Mouse (Mus musculus): ENCODE results near the gene Cbr4. TPM values are rescaled to one million over a fixed set of nuclear protein-coding genes. Genes with fewer than 3 reads are reported as not detected.

Cbr4 gene
- polyA plus RNA-seq, 2 experiments = 17.4 to 32.3 TPM

GRCm38 (mm10) chr8:61502277-61502676, 14.7 kb downstream of the Cbr4 start:
- Histone ChIP-seq H3K27ac (replicated peaks; ENCODE audit: low read depth, low read length) (no peak overlapping the region), H3K36me3 (ENCODE audit: control insufficient read depth, insufficient read depth, low read length) (peaks cover 9% of the 10 kb centered on the region; the same call in 1 of the 2 replicates), H3K4me1 (ENCODE audit: control insufficient read depth, insufficient read depth, low read length) (no peaks in the 10 kb centered on the region), H3K4me3 (replicated peaks; ENCODE audit: low read length) (no peak overlapping the region), H3K9me3 (ENCODE audit: control insufficient read depth, low read length) (no peaks in the 10 kb centered on the region), H3K9ac (ENCODE audit: low read depth, low read length, severe bottlenecking) (no peak overlapping the region), H3K27me3 (ENCODE audit: control insufficient read depth, insufficient read depth, low read length) (no peaks in the 10 kb centered on the region), H3K4me2 (replicated peaks; ENCODE audit: low read depth, low read length, severe bottlenecking) (no peak overlapping the region)
- TF ChIP-seq POLR2A (IDR thresholded peaks at IDR 0.05; ENCODE audit: borderline replicate concordance, extremely low read depth, insufficient read depth, insufficient read length) = no peak
- no peak for DNase-seq (ENCODE audit: low spot score)
- ATAC-seq (ENCODE audit: low FRiP score, low read depth) = no peak

GRCm38 (mm10) chr8:61515110-61515930, 27.8 kb downstream of the Cbr4 start:
- no peaks in the 10 kb centered on the region for H3K27me3 ChIP-seq (ENCODE audit: control insufficient read depth, insufficient read depth, low read length)
- DNase-seq (ENCODE audit: low spot score) (no peak), ATAC-seq (ENCODE audit: low FRiP score, low read depth) (no peak)
- TF ChIP-seq POLR2A (IDR thresholded peaks at IDR 0.05; ENCODE audit: borderline replicate concordance, extremely low read depth, insufficient read depth, insufficient read length) = no peak
- 92% methylated on average over 24 of the region's 24 CpGs for WGBS
- no peak overlapping the region for H3K27ac ChIP-seq (replicated peaks; ENCODE audit: low read depth, low read length)
- H3K4me2 ChIP-seq (replicated peaks; ENCODE audit: low read depth, low read length, severe bottlenecking) = no peak overlapping the region
- H3K4me1 ChIP-seq (ENCODE audit: control insufficient read depth, insufficient read depth, low read length) = no peaks in the 10 kb centered on the region
- no peaks in the 10 kb centered on the region for H3K9me3 ChIP-seq (ENCODE audit: control insufficient read depth, low read length)
- no peak overlapping the region for H3K9ac ChIP-seq (ENCODE audit: low read depth, low read length, severe bottlenecking)
- H3K36me3 ChIP-seq (ENCODE audit: control insufficient read depth, insufficient read depth, low read length) = peaks cover 73% of the 10 kb centered on the region
- H3K4me3 ChIP-seq (replicated peaks; ENCODE audit: low read length) = no peak overlapping the region

DNA sequence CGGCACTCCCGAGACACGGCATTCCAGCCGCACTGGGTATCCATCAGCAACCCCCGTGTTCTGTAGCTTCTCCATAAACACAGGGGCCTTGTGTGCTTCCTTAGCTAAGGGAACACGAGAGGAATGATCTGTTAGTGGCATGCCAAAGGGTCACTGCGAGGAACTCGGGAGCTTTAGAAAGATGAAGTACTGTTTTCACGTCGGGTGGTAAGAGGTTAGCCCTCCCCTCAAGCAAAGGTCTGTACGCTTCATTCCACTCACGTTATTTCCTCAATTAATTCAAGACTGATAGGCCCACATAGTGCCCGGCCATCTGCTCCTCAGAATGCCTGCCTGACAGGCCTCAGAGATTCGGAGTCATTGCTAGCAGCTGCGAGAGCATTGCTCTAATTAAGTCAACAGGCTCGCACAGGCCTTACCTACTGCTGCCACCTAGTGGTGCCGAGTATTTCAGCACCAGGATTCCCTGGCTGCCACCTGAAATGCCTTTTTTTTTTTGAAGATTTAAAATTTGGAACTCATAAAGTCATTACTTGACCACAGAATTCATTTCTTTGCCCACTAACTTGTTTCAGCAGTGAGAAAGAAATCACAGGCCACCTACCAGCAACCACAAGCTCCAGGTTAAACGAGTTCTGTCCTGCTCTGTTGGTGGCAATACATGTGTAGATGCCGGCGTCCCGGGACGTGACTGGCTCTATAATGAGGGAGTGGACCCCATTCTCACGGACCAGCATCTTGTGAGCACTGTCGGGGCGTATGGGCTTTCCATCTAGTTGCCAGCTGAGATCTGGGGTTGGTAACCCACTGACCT, 28.6 kb downstream of the Cbr4 start:
- Histone ChIP-seq H3K9ac (ENCODE audit: low read depth, low read length, severe bottlenecking) (no peak overlapping the region), H3K4me2 (replicated peaks; ENCODE audit: low read depth, low read length, severe bottlenecking) (no peak overlapping the region), H3K27me3 (ENCODE audit: control insufficient read depth, insufficient read depth, low read length) (no peaks in the 10 kb centered on the region), H3K4me3 (replicated peaks; ENCODE audit: low read length) (no peak overlapping the region), H3K9me3 (ENCODE audit: control insufficient read depth, low read length) (no peaks in the 10 kb centered on the region), H3K27ac (replicated peaks; ENCODE audit: low read depth, low read length) (no peak overlapping the region), H3K36me3 (ENCODE audit: control insufficient read depth, insufficient read depth, low read length) (peaks cover 71% of the 10 kb centered on the region), H3K4me1 (ENCODE audit: control insufficient read depth, insufficient read depth, low read length) (no peaks in the 10 kb centered on the region)
- ATAC-seq (ENCODE audit: low FRiP score, low read depth) = peak; percentile 64; the same call in 1 of the 2 replicates
- 48% methylated on average over 25 of the region's 25 CpGs for WGBS
- DNase-seq (ENCODE audit: low spot score) = peak; percentile 86
- no peak for TF ChIP-seq POLR2A (IDR thresholded peaks at IDR 0.05; ENCODE audit: borderline replicate concordance, extremely low read depth, insufficient read depth, insufficient read length)

GRCm38 (mm10) chr8:61516745-61517501, 29.4 kb downstream of the Cbr4 start:
- H3K9ac ChIP-seq (ENCODE audit: low read depth, low read length, severe bottlenecking) = no peak overlapping the region
- DNase-seq (ENCODE audit: low spot score) (no peak), ATAC-seq (ENCODE audit: low FRiP score, low read depth) (no peak)
- no peak overlapping the region for H3K27ac ChIP-seq (replicated peaks; ENCODE audit: low read depth, low read length)
- no peaks in the 10 kb centered on the region for H3K27me3 ChIP-seq (ENCODE audit: control insufficient read depth, insufficient read depth, low read length)
- WGBS = 80% methylated on average over 8 of the region's 8 CpGs
- no peak for TF ChIP-seq POLR2A (IDR thresholded peaks at IDR 0.05; ENCODE audit: borderline replicate concordance, extremely low read depth, insufficient read depth, insufficient read length)
- no peaks in the 10 kb centered on the region for H3K4me1 ChIP-seq (ENCODE audit: control insufficient read depth, insufficient read depth, low read length)
- peaks cover 70% of the 10 kb centered on the region for H3K36me3 ChIP-seq (ENCODE audit: control insufficient read depth, insufficient read depth, low read length)
- H3K9me3 ChIP-seq (ENCODE audit: control insufficient read depth, low read length) = no peaks in the 10 kb centered on the region
- no peak overlapping the region for H3K4me2 ChIP-seq (replicated peaks; ENCODE audit: low read depth, low read length, severe bottlenecking)
- no peak overlapping the region for H3K4me3 ChIP-seq (replicated peaks; ENCODE audit: low read length)

All from limb, embryonic 14.5 days (tissue).